ENCODE assay signal across 12 mouse cellular contexts in genomic region chr6:115897117-115897516, GRCm38 (mm10). TPM values are rescaled to one million over a fixed set of nuclear protein-coding genes. Genes with fewer than 3 reads are reported as not detected.
A peak's percentile ranks its signal among the peaks of the same experiment; 100 is the strongest.
DNase-seq lines count a peak whose midpoint lies in the region; ATAC-seq lines count a peak whose summit lies in the region.
"Had no signal": no experiment of that assay in that cellular context is flagged by ENCODE, and none has a peak within 500 bp of the region (broad histone marks: within the 10 kb centered on the region; RNA-seq: fewer than 3 reads in every experiment).

No protein-coding gene starts in this region.

- WGBS in heart, embryonic 11.5 days (ENCODE audit: insufficient replicate concordance): 63% methylated on average over 4 of the region's 4 CpGs

- intact Hi-C loops in gastrocnemius, postnatal 14 days (cut with DNase I; ENCODE audit: low total_unique reads): loop anchor here (10.0 kb wide), 1 partner anchor 238 kb away; no protein-coding TSS in a partner anchor

- no peak overlapping the region for H3K4me2 ChIP-seq in heart, embryonic 11.5 days
- H3K4me2 ChIP-seq: forebrain, embryonic 12.5 days had no signal

- H3K4me3 ChIP-seq in heart, embryonic 11.5 days (ENCODE audit: low read depth, low read length): no peak overlapping the region
- H3K4me3 ChIP-seq: forebrain, embryonic 12.5 days had no signal

- H3K36me3 ChIP-seq in heart, embryonic 11.5 days (ENCODE audit: control insufficient read depth, insufficient read depth, low read length): no peaks in the 10 kb centered on the region

- peak; percentile 78 to 89 for DNase-seq in heart, adult 18-20 months
- peak; percentile 94 for DNase-seq in NIH3T3 (ENCODE audit: low read depth)
- peak; percentile 63 for DNase-seq in gastrocnemius, postnatal 14 days
- DNase-seq in lung, postnatal 14 days: peak; percentile 42
- no peak for DNase-seq in layer of hippocampus, adult 9-11 months
- no peak for DNase-seq in thymus, postnatal 4 days
- no peak for DNase-seq in thymus, postnatal 14 days

- peaks cover 6% of the 10 kb centered on the region for H3K4me1 ChIP-seq in heart, embryonic 11.5 days (ENCODE audit: control insufficient read depth, insufficient read depth, low read length)

- H3K9me3 ChIP-seq in heart, embryonic 11.5 days (replicated peaks; ENCODE audit: control insufficient read depth, low read length): no peaks in the 10 kb centered on the region
- H3K9me3 ChIP-seq: forebrain, embryonic 12.5 days had no signal

- H3K27ac ChIP-seq in heart, embryonic 11.5 days (ENCODE audit: low read depth, low read length): no peak overlapping the region
- H3K27ac ChIP-seq: forebrain, embryonic 12.5 days had no signal

- no peaks in the 10 kb centered on the region for H3K27me3 ChIP-seq in heart, embryonic 11.5 days (ENCODE audit: control insufficient read depth, insufficient read depth, low read length)
- H3K27me3 ChIP-seq: forebrain, embryonic 12.5 days had no signal

- no peak for ATAC-seq in heart, embryonic 11.5 days (replicated peaks; ENCODE audit: insufficient number of reproducible peaks, low FRiP score, low TSS enrichment)
- ATAC-seq: intestine, postnatal 0 days had no signal

- H3K9ac ChIP-seq in heart, embryonic 11.5 days (ENCODE audit: low read depth, low read length): no peak overlapping the region
- H3K9ac ChIP-seq: forebrain, embryonic 12.5 days had no signal

RNA-seq across cellular contexts. Expression of gene Rho, which starts 34.4 kb away (rescaled TPM):
- not detected for total RNA-seq in heart, adult 18-20 months (2021)
- 0.04 and 0.16 TPM in 2 replicates for polyA plus RNA-seq in heart, embryonic 11.5 days (2014; fragmentation: Nextera tagmentation; extraction: Ambion mirVana)
- total RNA-seq in gastrocnemius, postnatal 14 days (2021): under 1 TPM; 0.14 to 0.22 TPM

RNA-seq across cellular contexts. Expression of gene Ift122, which starts 43.8 kb away (rescaled TPM):
- 1 to 10 TPM; 6.5 to 7.4 TPM for total RNA-seq in heart, adult 18-20 months (2021)
- polyA plus RNA-seq in heart, embryonic 11.5 days (2014; fragmentation: Nextera tagmentation; extraction: Ambion mirVana): 21.0 and 26.7 TPM in 2 replicates
- total RNA-seq in gastrocnemius, postnatal 14 days (2021): 10 to 100 TPM; 11.0 to 19.0 TPM

RNA-seq across cellular contexts. Expression of gene Mbd4, which starts 43.9 kb away (rescaled TPM):
- total RNA-seq in heart, adult 18-20 months (2021): 1 to 10 TPM in 1 of 2 experiments, under 1 TPM in 1; 0.79 to 1.1 TPM
- polyA plus RNA-seq in heart, embryonic 11.5 days (2014; fragmentation: Nextera tagmentation; extraction: Ambion mirVana): 12.5 and 14.6 TPM in 2 replicates
- 1 to 10 TPM; 1.4 to 2.2 TPM for total RNA-seq in gastrocnemius, postnatal 14 days (2021)

RNA-seq across cellular contexts. Expression of gene H1foo, which starts 47.6 kb away (rescaled TPM):
- total RNA-seq in heart, adult 18-20 months (2021): not detected
- polyA plus RNA-seq in heart, embryonic 11.5 days (2014; fragmentation: Nextera tagmentation; extraction: Ambion mirVana): not detected in 2 replicates
- total RNA-seq in gastrocnemius, postnatal 14 days (2021): not detected
- total RNA-seq: ES-E14; left cerebral cortex, postnatal 10 days had no signal
- polyA plus RNA-seq: forebrain, embryonic 12.5 days; intestine, postnatal 0 days had no signal

RNA-seq across cellular contexts. Expression of gene Efcab12, which starts 58.9 kb away (rescaled TPM):
- under 1 TPM; 0.27 to 0.54 TPM for total RNA-seq in heart, adult 18-20 months (2021)
- 0.50 and 0.63 TPM in 2 replicates for polyA plus RNA-seq in heart, embryonic 11.5 days (2014; fragmentation: Nextera tagmentation; extraction: Ambion mirVana)
- total RNA-seq in gastrocnemius, postnatal 14 days (2021): under 1 TPM; 0.08 to 0.18 TPM

Comparison
In these comparisons a context has a peak if more than half of its experiments do, and no peak if none do; other contexts are left out.
1. DNase-seq: peak in heart, adult 18-20 months (2 of 2), NIH3T3 (single experiment), gastrocnemius, postnatal 14 days (single experiment) and lung, postnatal 14 days (single experiment); none in layer of hippocampus, adult 9-11 months (single experiment), thymus, postnatal 4 days (single experiment) and thymus, postnatal 14 days (single experiment).